ENCODE assay signal across 9 mouse cellular contexts in genomic region chr17:5139553-5139952, GRCm38 (mm10).
DNase-seq lines count a peak whose midpoint lies in the region; ATAC-seq lines count a peak whose summit lies in the region.
"Had no signal": no experiment of that assay in that cellular context is flagged by ENCODE, and none has a peak within 500 bp of the region (broad histone marks: within the 10 kb centered on the region; RNA-seq: fewer than 3 reads in every experiment).

No protein-coding gene starts in this region.

- no peak overlapping the region for H3K9ac ChIP-seq in kidney, embryonic 16.5 days (replicated peaks; ENCODE audit: low read length)
- H3K9ac ChIP-seq in hindbrain, embryonic 12.5 days, result no peak overlapping the region
- no peak overlapping the region for H3K9ac ChIP-seq in midbrain, embryonic 15.5 days
- H3K9ac ChIP-seq in heart, embryonic 11.5 days (ENCODE audit: low read depth, low read length), result no peak overlapping the region

- peak overlapping the region; percentile 87 for H3K27ac ChIP-seq in kidney, embryonic 16.5 days (ENCODE audit: low read length)
- peak overlapping the region; percentile 82 for H3K27ac ChIP-seq in hindbrain, embryonic 12.5 days
- peak overlapping the region; percentile 78 for H3K27ac ChIP-seq in midbrain, embryonic 15.5 days
- no peak overlapping the region for H3K27ac ChIP-seq in heart, embryonic 11.5 days (ENCODE audit: low read depth, low read length)

- peaks cover 48% of the 10 kb centered on the region for H3K4me1 ChIP-seq in kidney, embryonic 16.5 days (ENCODE audit: insufficient read depth, low read length)
- peaks cover 50% of the 10 kb centered on the region for H3K4me1 ChIP-seq in hindbrain, embryonic 12.5 days
- peaks cover 46% of the 10 kb centered on the region for H3K4me1 ChIP-seq in midbrain, embryonic 15.5 days
- peaks cover 17% of the 10 kb centered on the region for H3K4me1 ChIP-seq in heart, embryonic 11.5 days (ENCODE audit: control insufficient read depth, insufficient read depth, low read length)

- H3K27me3 ChIP-seq in kidney, embryonic 16.5 days (ENCODE audit: insufficient read depth, low read length), result no peaks in the 10 kb centered on the region
- H3K27me3 ChIP-seq in hindbrain, embryonic 12.5 days, result no peaks in the 10 kb centered on the region
- H3K27me3 ChIP-seq in midbrain, embryonic 15.5 days (replicated peaks), result no peaks in the 10 kb centered on the region
- no peaks in the 10 kb centered on the region for H3K27me3 ChIP-seq in heart, embryonic 11.5 days (ENCODE audit: control insufficient read depth, insufficient read depth, low read length)

- H3K9me3 ChIP-seq in kidney, embryonic 16.5 days (ENCODE audit: low read length), result no peaks in the 10 kb centered on the region
- no peaks in the 10 kb centered on the region for H3K9me3 ChIP-seq in hindbrain, embryonic 12.5 days (replicated peaks)
- no peaks in the 10 kb centered on the region for H3K9me3 ChIP-seq in midbrain, embryonic 15.5 days
- no peaks in the 10 kb centered on the region for H3K9me3 ChIP-seq in heart, embryonic 11.5 days (replicated peaks; ENCODE audit: control insufficient read depth, low read length)
- H3K9me3 ChIP-seq: G1E had no signal

- H3K36me3 ChIP-seq in kidney, embryonic 16.5 days (ENCODE audit: insufficient read depth, low read length), result no peaks in the 10 kb centered on the region
- H3K36me3 ChIP-seq in hindbrain, embryonic 12.5 days, result no peaks in the 10 kb centered on the region
- no peaks in the 10 kb centered on the region for H3K36me3 ChIP-seq in midbrain, embryonic 15.5 days (replicated peaks)
- H3K36me3 ChIP-seq in heart, embryonic 11.5 days (ENCODE audit: control insufficient read depth, insufficient read depth, low read length), result no peaks in the 10 kb centered on the region

- ATAC-seq in kidney, embryonic 16.5 days (ENCODE audit: low FRiP score, low TSS enrichment), result no peak
- no peak; the same call in 1 of the 2 replicates for ATAC-seq in hindbrain, embryonic 12.5 days (ENCODE audit: low FRiP score)
- ATAC-seq in midbrain, embryonic 15.5 days (replicated peaks), result peak; percentile 30
- no peak for ATAC-seq in heart, embryonic 11.5 days (replicated peaks; ENCODE audit: insufficient number of reproducible peaks, low FRiP score, low TSS enrichment)

- H3K4me3 ChIP-seq in kidney, embryonic 16.5 days (ENCODE audit: low read length), result no peak overlapping the region
- no peak overlapping the region for H3K4me3 ChIP-seq in hindbrain, embryonic 12.5 days
- no peak overlapping the region for H3K4me3 ChIP-seq in midbrain, embryonic 15.5 days
- H3K4me3 ChIP-seq in heart, embryonic 11.5 days (ENCODE audit: low read depth, low read length), result no peak overlapping the region

- 15% methylated on average over 8 of the region's 8 CpGs for WGBS in kidney, embryonic 16.5 days
- WGBS in hindbrain, embryonic 12.5 days, result 65% methylated on average over 8 of the region's 8 CpGs
- 24% methylated on average over 8 of the region's 8 CpGs for WGBS in midbrain, embryonic 15.5 days
- 60% methylated on average over 8 of the region's 8 CpGs for WGBS in heart, embryonic 11.5 days (ENCODE audit: insufficient replicate concordance)

- peak overlapping the region; percentile 38 for H3K4me2 ChIP-seq in kidney, embryonic 16.5 days (replicated peaks; ENCODE audit: low read depth, low read length)
- H3K4me2 ChIP-seq in hindbrain, embryonic 12.5 days (replicated peaks), result 0 out of 2 replicates have a peak overlapping the region, but pooled peaks have one; percentile 22
- H3K4me2 ChIP-seq in midbrain, embryonic 15.5 days, result peak overlapping the region; percentile 23
- H3K4me2 ChIP-seq in heart, embryonic 11.5 days, result no peak overlapping the region

- DNase-seq in kidney, postnatal 4 days, result no peak
- DNase-seq in MEL-GATA-1-ER (ENCODE audit: extremely low read depth, low read depth), result peak; percentile 17
- no peak for DNase-seq in cerebellum, adult 11-12 months
- DNase-seq in thymus, postnatal 4 days, result no peak
